Mouse (Mus musculus): ENCODE results near the gene Cyp2c23.

GRCm38 (mm10) chr19:44019739-44020138 is 9.3 kb downstream of the Cyp2c23 start:
- TF ChIP-seq POLR2A (IDR thresholded peaks at IDR 0.05; ENCODE audit: extremely low read depth, insufficient read depth, low read length) (no peak), CTCF (IDR thresholded peaks at IDR 0.05; ENCODE audit: extremely low read depth, insufficient read depth, low read length) (no peak)
